Mouse (Mus musculus) bone marrow macrophage, adult 2 months (primary cell): ENCODE results near the gene Sec11a.

ENCODE experiments used
- CTCF ChIP-seq: IDR thresholded peaks from 2 replicates; pipeline ENCODE4 v1.5.1; 2012; ENCODE audit warnings: low read depth, mild to moderate bottlenecking, low read length, moderate library complexity
- POLR2A ChIP-seq: IDR thresholded peaks from 2 replicates; pipeline ENCODE4 v1.6.1; 2012; ENCODE audit warnings: mild to moderate bottlenecking, low read depth, low read length, borderline replicate concordance

GRCm38 (mm10) chr7:80995266-80996146, 47.9 kb upstream of the Sec11a start:
- TF ChIP-seq POLR2A (no peak), CTCF (no peak)
